Mouse (Mus musculus) midbrain, embryonic 15.5 days (tissue): ENCODE measurements around the gene Dgkb. TPM values are rescaled to one million over a fixed set of nuclear protein-coding genes. Genes with fewer than 3 reads are reported as not detected.

Experiments
- ATAC-seq: fragments of 200-750 bp; cut with Nextera tagmentation; replicated peaks from 2 replicates; pipeline ENCODE4 v1.8.0; 2017; ENCODE audit warnings: moderate TSS enrichment
- H3K27ac ChIP-seq: fragments of 300-500 bp; sonication (generic); 2 replicates; pipeline ENCODE4 v1.5.1; 2015; ENCODE audit warnings: mild to moderate bottlenecking, inconsistent platforms
- H3K27me3 ChIP-seq: fragments of 300-500 bp; sonication (generic); replicated peaks from 2 replicates; pipeline ENCODE4 v1.6.1; 2015; ENCODE audit warnings: inconsistent platforms
- H3K36me3 ChIP-seq: fragments of 300-500 bp; sonication (generic); replicated peaks from 2 replicates; pipeline ENCODE4 v1.6.1; 2015; ENCODE audit warnings: inconsistent platforms
- H3K4me1 ChIP-seq: fragments of 300-500 bp; sonication (generic); 2 replicates; pipeline ENCODE4 v1.6.1; 2015; ENCODE audit warnings: inconsistent platforms
- H3K4me2 ChIP-seq: fragments of 300-500 bp; sonication (generic); 2 replicates; pipeline ENCODE4 v1.6.1; 2015; ENCODE audit warnings: inconsistent platforms, mild to moderate bottlenecking, moderate library complexity
- H3K4me3 ChIP-seq: fragments of 300-500 bp; sonication (generic); 2 replicates; pipeline ENCODE4 v1.5.1; 2015; ENCODE audit warnings: mild to moderate bottlenecking, inconsistent platforms
- H3K9ac ChIP-seq: fragments of 300-500 bp; sonication (generic); 2 replicates; pipeline ENCODE4 v1.6.1; 2015; ENCODE audit warnings: mild to moderate bottlenecking, inconsistent platforms
- H3K9me3 ChIP-seq: fragments of 300-500 bp; sonication (generic); 2 replicates; pipeline ENCODE4 v1.6.1; 2016; ENCODE audit warnings: inconsistent platforms
- WGBS: fragments of 180-500 bp; shearing (Covaris S2); methylation state at CpG from one replicate; pipeline ENCODE4 v1.1.7; 2015; ENCODE audit warnings: mixed read lengths; 5-methylcytosine and 5-hydroxymethylcytosine counted together
- polyA plus RNA-seq: library from polyadenylated mRNA; unstranded; fragments of >200 nt; fragmentation: Nextera tagmentation; extraction: Ambion mirVana; gene quantifications from 2 replicates; pipeline ENCODE4 v1.2.1, GENCODE M21; 2015

The Dgkb gene
- polyA plus RNA-seq, 1 experiment from 2014 or later, result 7.6 TPM

DNA sequence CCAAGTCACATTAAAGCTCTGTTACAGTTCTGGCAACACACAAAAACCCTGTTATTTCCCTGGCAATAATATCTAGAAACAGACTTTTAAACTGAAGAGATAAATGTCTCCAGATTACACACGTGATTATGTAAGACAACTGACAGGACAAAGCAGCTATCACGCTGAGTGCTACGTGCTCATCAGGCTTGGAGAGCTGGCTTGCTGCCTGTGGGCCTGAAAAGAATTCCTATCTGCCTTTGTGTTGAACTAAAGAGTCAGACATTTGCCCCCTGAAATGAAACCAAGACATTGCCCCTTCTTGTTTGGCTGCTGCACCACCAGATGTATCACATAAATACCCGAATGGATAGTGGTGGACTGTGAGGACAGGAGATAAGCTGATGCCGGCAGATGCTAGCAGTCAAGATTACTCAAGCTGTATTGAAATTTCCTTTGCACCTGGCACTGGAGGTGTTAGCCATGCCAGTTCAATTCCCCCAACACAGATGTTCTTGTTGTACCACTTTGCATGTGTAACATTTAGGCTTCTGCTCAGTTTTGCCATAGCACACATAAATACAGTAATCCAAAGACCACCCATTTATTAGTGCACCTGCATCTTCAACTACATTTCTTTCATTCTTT is 761.8 kb downstream of the Dgkb start:
- H3K4me1 ChIP-seq, result no peaks in the 10 kb centered on the region
- H3K4me3 ChIP-seq, result no peak overlapping the region
- WGBS, result 21% methylated on average over 5 of the region's 5 CpGs
- no peak overlapping the region for H3K4me2 ChIP-seq
- no peak; the same call in 1 of the 2 replicates for ATAC-seq
- H3K9ac ChIP-seq, result no peak overlapping the region
- no peaks in the 10 kb centered on the region for H3K9me3 ChIP-seq
- no peaks in the 10 kb centered on the region for H3K36me3 ChIP-seq
- no peaks in the 10 kb centered on the region for H3K27me3 ChIP-seq
- no peak overlapping the region for H3K27ac ChIP-seq

GRCm38 (mm10) chr12:38586368-38586865 is 768.9 kb downstream of the Dgkb start:
- Histone ChIP-seq H3K27me3 (no peaks in the 10 kb centered on the region), H3K36me3 (no peaks in the 10 kb centered on the region), H3K9ac (no peak overlapping the region), H3K4me3 (no peak overlapping the region), H3K4me2 (no peak overlapping the region), H3K4me1 (no peaks in the 10 kb centered on the region), H3K27ac (no peak overlapping the region), H3K9me3 (no peaks in the 10 kb centered on the region)
- ATAC-seq, result no peak
- WGBS, result 84% methylated on average over 4 of the region's 4 CpGs

- Histone ChIP-seq H3K27ac (no peak overlapping the region), H3K9ac (no peak overlapping the region), H3K4me1 (no peaks in the 10 kb centered on the region), H3K4me2 (no peak overlapping the region), H3K36me3 (no peaks in the 10 kb centered on the region), H3K9me3 (no peaks in the 10 kb centered on the region), H3K4me3 (no peak overlapping the region), H3K27me3 (no peaks in the 10 kb centered on the region)
- ATAC-seq, result no peak
These were observed 772.4 kb downstream of the Dgkb start for GRCm38 (mm10) chr12:38589951-38590350.

DNA sequence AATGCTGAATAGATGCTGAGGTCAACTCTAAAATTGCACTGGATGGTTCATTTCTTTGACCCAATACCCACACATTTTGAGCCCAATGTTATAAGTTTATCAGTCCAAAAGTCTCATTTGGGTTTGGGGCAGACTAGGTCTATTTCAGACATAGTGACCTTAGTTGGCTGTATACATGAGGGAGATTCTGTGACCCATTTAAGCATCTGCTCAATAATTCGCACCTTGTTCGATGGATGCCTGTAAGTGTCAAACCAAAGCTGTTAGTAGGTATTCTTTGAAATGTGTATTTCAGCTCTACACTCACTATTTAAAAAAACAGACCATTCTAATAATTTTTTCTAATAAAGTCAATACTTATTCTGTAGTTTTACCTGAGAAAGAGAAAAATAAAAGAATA is 776.1 kb downstream of the Dgkb start:
- WGBS, result 87% methylated on average over 2 of the region's 2 CpGs
- ATAC-seq, result no peak
- Histone ChIP-seq H3K9ac (no peak overlapping the region), H3K27me3 (no peaks in the 10 kb centered on the region), H3K36me3 (no peaks in the 10 kb centered on the region), H3K9me3 (no peaks in the 10 kb centered on the region), H3K4me2 (no peak overlapping the region), H3K4me1 (no peaks in the 10 kb centered on the region), H3K27ac (no peak overlapping the region), H3K4me3 (no peak overlapping the region)

DNA sequence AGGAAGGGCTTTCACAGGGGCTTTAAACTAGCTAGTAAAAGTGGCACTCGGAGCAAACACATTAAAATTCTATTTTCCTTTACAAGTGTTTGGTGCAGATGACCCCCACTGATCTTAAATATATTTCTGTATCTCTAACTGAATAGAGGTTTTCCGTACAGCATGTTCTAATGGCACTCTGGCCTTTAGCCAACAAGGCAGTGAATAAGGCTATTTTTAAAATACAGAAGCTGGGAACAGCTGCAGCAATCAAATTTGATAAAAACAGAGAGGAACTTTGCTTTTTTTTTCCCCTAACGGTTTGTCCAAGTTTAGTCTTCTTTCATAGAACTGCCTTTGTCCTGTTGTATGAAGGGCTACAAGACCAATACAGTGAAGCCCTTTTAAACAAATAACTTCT is 776.5 kb downstream of the Dgkb start:
- no peak for ATAC-seq
- Histone ChIP-seq H3K4me2 (no peak overlapping the region), H3K4me1 (no peaks in the 10 kb centered on the region), H3K27me3 (no peaks in the 10 kb centered on the region), H3K9me3 (no peaks in the 10 kb centered on the region), H3K4me3 (no peak overlapping the region), H3K9ac (no peak overlapping the region), H3K36me3 (no peaks in the 10 kb centered on the region), H3K27ac (no peak overlapping the region)
- 43% methylated on average over 3 of the region's 3 CpGs for WGBS

DNA sequence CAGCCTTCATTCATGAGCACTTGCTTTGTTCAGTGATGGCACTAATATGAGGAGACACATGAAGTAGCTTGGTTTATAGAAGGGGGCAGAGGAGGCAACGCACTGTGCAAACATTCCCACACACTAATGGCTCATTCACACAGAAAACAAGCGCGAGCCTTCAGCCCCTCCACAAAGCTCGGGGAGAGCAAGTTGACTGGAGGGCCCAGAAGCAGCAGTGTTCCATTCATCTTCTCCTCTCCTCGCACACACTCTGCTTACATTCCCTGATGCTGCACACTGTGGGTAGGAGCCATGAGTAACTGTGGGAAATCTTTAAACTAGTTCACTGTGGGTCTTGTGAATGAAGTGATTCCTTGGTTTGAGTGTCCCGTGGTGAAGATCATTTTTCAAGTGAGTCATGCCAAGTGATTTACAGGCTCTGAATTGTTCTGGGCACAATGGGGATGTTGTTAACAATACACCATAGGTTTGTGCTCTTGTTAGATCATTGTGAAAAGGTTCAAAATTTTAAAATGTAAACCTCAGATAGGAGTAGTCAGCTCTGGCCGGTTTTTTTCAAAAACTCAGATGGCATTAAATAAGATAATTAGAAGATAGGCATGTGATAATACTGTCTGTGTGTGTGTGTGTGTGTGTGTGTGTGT is 779.0 kb downstream of the Dgkb start:
- Histone ChIP-seq H3K27me3 (no peaks in the 10 kb centered on the region), H3K4me1 (no peaks in the 10 kb centered on the region), H3K9ac (no peak overlapping the region), H3K9me3 (no peaks in the 10 kb centered on the region), H3K4me2 (no peak overlapping the region), H3K36me3 (no peaks in the 10 kb centered on the region), H3K27ac (no peak overlapping the region), H3K4me3 (no peak overlapping the region)
- WGBS, result 35% methylated on average over 7 of the region's 7 CpGs
- ATAC-seq, result peak; percentile 70

DNA sequence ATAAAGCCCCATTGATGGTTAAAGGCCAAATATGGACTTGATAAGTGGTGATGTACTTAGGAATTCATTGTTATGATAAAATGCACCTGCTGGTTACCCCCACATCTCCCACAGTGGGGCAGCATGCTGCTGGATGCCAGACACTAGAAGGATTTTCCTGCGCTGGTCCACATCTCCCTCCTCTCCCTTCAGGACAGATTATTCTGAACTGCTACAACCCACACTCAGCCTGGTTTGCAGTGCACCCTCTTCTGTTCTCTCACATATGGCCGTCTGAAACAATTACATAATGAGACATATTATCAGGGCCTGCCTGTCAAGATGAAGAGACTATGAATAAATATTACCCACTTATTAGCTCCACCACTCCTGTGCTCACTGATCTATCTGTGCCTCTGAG is 780.6 kb downstream of the Dgkb start:
- Histone ChIP-seq H3K9me3 (no peaks in the 10 kb centered on the region), H3K36me3 (no peaks in the 10 kb centered on the region), H3K4me3 (no peak overlapping the region), H3K27ac (no peak overlapping the region), H3K9ac (no peak overlapping the region), H3K4me2 (no peak overlapping the region), H3K4me1 (no peaks in the 10 kb centered on the region), H3K27me3 (no peaks in the 10 kb centered on the region)
- WGBS, result 19% methylated on average over 2 of the region's 2 CpGs
- peak; percentile 85 for ATAC-seq

DNA sequence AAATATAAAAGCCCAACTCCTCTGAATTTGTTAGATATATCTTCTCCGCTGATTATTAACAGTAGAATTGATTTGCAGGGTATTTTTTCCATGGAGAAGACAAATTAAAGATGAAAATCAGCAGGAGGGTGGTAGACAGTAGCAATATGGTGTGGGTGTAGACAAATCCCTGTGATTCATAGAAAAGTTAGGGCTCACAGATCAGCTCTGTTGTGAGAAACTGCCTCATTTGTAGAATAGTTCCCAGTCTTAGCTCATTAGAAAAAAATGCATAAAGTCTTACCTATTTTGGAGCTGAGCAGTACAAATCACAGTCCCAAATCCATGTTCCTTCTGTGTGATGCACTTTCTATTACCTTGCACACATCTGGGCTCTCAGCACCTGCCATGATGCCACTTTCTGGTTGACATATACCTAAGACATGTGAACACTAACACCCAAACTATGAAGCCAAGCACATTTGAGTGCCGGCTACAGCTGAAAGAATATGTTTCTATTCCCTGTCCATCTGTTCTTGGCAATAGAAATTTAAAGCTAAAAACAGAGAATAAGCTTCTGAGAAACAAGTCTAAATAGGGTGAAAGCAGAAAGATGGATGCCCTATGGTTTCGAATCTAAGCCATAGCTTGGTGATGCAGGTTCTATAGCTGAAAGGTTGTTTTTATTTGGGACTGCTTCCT is 782.8 kb downstream of the Dgkb start:
- ATAC-seq, result no peak

DNA sequence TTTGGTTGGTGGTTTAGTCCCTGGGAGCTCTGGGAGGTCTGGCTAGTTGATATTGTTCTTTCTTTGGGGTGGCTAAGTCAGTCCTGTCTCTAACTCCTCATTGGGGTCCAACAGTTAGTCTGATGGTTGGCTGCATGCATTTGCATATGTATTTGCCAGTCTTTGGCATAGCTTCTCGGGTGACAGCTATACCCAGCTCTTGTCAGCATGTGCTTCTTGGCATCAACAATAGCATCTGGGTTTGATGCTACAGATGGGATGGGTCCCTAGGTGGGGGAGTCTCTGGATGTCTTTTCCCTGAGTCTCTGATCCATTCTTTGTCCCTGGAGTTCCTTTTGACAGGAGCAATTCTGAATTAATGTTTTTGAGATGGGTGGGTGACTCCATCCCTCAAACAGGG is 790.6 kb downstream of the Dgkb start:
- Histone ChIP-seq H3K27ac (no peak overlapping the region), H3K9me3 (no peaks in the 10 kb centered on the region), H3K4me1 (no peaks in the 10 kb centered on the region), H3K9ac (no peak overlapping the region), H3K36me3 (no peaks in the 10 kb centered on the region), H3K4me3 (no peak overlapping the region), H3K4me2 (no peak overlapping the region), H3K27me3 (no peaks in the 10 kb centered on the region)
- WGBS, result 70% methylated on average over 1 of the region's 1 CpGs
- ATAC-seq, result no peak

More for the DNA sequence above, 782.8 kb downstream of the Dgkb start:
- Histone ChIP-seq H3K27me3 (no peaks in the 10 kb centered on the region), H3K36me3 (no peaks in the 10 kb centered on the region), H3K27ac (no peak overlapping the region), H3K4me3 (no peak overlapping the region), H3K9ac (no peak overlapping the region), H3K4me1 (no peaks in the 10 kb centered on the region), H3K9me3 (no peaks in the 10 kb centered on the region), H3K4me2 (no peak overlapping the region)
- WGBS, result 87% methylated on average over 3 of the region's 3 CpGs

DNA sequence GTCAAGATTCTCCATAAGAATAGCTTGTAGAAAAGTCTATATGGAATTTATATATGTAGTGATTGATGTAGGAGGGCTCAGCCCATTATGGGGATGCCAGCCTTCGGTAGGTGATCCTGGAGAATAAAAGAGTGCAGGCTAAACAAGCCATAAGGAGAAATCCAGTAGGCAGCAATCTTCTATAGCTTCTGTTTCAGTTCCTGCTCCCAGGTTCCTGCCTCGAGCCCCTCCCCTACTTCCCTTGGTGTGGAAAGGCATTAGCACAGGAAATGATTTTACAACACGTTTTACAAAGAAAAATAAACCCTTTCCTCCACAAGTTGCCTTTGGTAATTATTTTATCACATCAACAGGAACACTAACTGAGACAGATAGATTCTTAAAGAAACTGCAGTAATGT is 850.7 kb downstream of the Dgkb start:
- H3K9me3 ChIP-seq, result no peaks in the 10 kb centered on the region
- 78% methylated on average over 3 of the region's 3 CpGs for WGBS
- no peak overlapping the region for H3K9ac ChIP-seq
- H3K36me3 ChIP-seq, result no peaks in the 10 kb centered on the region
- no peak overlapping the region for H3K27ac ChIP-seq
- no peaks in the 10 kb centered on the region for H3K4me1 ChIP-seq
- no peak overlapping the region for H3K4me2 ChIP-seq
- no peak for ATAC-seq
- H3K4me3 ChIP-seq, result no peak overlapping the region
- no peaks in the 10 kb centered on the region for H3K27me3 ChIP-seq
